Mouse (Mus musculus): ENCODE measurements around the gene Bag5. TPM values are rescaled to one million over a fixed set of nuclear protein-coding genes. Genes with fewer than 3 reads are reported as not detected.
A peak's percentile ranks its signal among the peaks of the same experiment; 100 is the strongest.

Bag5 gene
- polyA plus RNA-seq, 1 experiment from 2014 or later, result 45.7 TPM

GRCm38 (mm10) chr12:111671431-111671902 is 41.6 kb downstream of the Bag5 start:
- Histone ChIP-seq H3K4me2 (ENCODE audit: low read length) (peak overlapping the region; percentile 90), H3K4me1 (replicated peaks; ENCODE audit: insufficient read depth, low read length) (peaks cover 33% of the 10 kb centered on the region), H3K4me3 (replicated peaks; ENCODE audit: low read depth, low read length) (peak overlapping the region; percentile 46), H3K9ac (ENCODE audit: low read depth, low read length) (peak overlapping the region; percentile 52; the same call in 1 of the 2 replicates), H3K9me3 (replicated peaks; ENCODE audit: low read length) (no peaks in the 10 kb centered on the region), H3K36me3 (ENCODE audit: insufficient read depth, low read length) (no peaks in the 10 kb centered on the region), H3K27me3 (ENCODE audit: insufficient read depth, low read length) (peaks cover 17% of the 10 kb centered on the region), H3K27ac (0 out of 2 replicates have a peak overlapping the region, but pooled peaks have one; percentile 10)
- no peak for TF ChIP-seq CTCF (IDR thresholded peaks at IDR 0.05; ENCODE audit: low read depth)
- ATAC-seq (replicated peaks; ENCODE audit: low FRiP score, low read depth) (no peak), DNase-seq (ENCODE audit: low spot score) (peak; percentile 32)
- under 1% methylated on average over 34 of the region's 34 CpGs for WGBS

DNA sequence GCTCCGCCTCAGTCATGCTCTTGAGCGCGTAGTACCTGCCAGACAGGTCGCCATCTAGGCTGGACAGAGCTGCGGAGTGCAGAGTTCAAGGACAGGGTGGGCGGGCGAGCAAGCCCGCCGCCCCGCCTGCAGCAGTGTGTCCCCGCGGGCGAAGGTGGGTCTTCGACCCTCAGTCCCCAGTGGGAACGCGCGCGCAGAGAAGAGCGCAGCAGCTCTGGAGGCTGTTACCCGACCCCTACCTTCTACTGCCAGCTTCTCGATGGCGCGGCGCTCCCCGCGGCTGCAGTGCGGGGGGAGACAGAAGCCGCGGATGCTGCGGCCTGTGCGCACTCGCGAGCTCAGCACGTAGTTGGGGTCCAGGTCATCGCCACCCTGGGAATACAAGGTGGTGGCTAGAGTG is 42.1 kb downstream of the Bag5 start:
- Histone ChIP-seq H3K9ac (ENCODE audit: low read depth, low read length) (peak overlapping the region; percentile 52; the same call in 1 of the 2 replicates), H3K4me3 (replicated peaks; ENCODE audit: low read depth, low read length) (peak overlapping the region; percentile 46), H3K27me3 (ENCODE audit: insufficient read depth, low read length) (peaks cover 17% of the 10 kb centered on the region), H3K9me3 (replicated peaks; ENCODE audit: low read length) (no peaks in the 10 kb centered on the region), H3K4me1 (replicated peaks; ENCODE audit: insufficient read depth, low read length) (peaks cover 33% of the 10 kb centered on the region), H3K36me3 (ENCODE audit: insufficient read depth, low read length) (no peaks in the 10 kb centered on the region), H3K4me2 (ENCODE audit: low read length) (peak overlapping the region; percentile 90), H3K27ac (no peak overlapping the region)
- no peak for DNase-seq (ENCODE audit: low spot score)
- 0 out of 2 replicates have a peak, but pooled peaks have one; percentile 1 for ATAC-seq (replicated peaks; ENCODE audit: low FRiP score, low read depth)
- no peak for TF ChIP-seq CTCF (IDR thresholded peaks at IDR 0.05; ENCODE audit: low read depth)
- WGBS, result 2% methylated on average over 35 of the region's 35 CpGs

- H3K36me3 ChIP-seq (ENCODE audit: insufficient read depth, low read length), result no peaks in the 10 kb centered on the region
- H3K4me2 ChIP-seq (ENCODE audit: low read length), result peak overlapping the region; percentile 90
- TF ChIP-seq CTCF (IDR thresholded peaks at IDR 0.05; ENCODE audit: low read depth), result no peak
- H3K9ac ChIP-seq (ENCODE audit: low read depth, low read length), result no peak overlapping the region
- ATAC-seq (replicated peaks; ENCODE audit: low FRiP score, low read depth) (0 out of 2 replicates have a peak, but pooled peaks have one; percentile 14), DNase-seq (ENCODE audit: low spot score) (no peak)
- peaks cover 17% of the 10 kb centered on the region for H3K27me3 ChIP-seq (ENCODE audit: insufficient read depth, low read length)
- no peak overlapping the region for H3K27ac ChIP-seq
- 18% methylated on average over 29 of the region's 29 CpGs for WGBS
- no peaks in the 10 kb centered on the region for H3K9me3 ChIP-seq (replicated peaks; ENCODE audit: low read length)
- peaks cover 33% of the 10 kb centered on the region for H3K4me1 ChIP-seq (replicated peaks; ENCODE audit: insufficient read depth, low read length)
- H3K4me3 ChIP-seq (replicated peaks; ENCODE audit: low read depth, low read length), result peak overlapping the region; percentile 46
Measured at GRCm38 (mm10) chr12:111670371-111670971, 42.6 kb downstream of the Bag5 start.

DNA sequence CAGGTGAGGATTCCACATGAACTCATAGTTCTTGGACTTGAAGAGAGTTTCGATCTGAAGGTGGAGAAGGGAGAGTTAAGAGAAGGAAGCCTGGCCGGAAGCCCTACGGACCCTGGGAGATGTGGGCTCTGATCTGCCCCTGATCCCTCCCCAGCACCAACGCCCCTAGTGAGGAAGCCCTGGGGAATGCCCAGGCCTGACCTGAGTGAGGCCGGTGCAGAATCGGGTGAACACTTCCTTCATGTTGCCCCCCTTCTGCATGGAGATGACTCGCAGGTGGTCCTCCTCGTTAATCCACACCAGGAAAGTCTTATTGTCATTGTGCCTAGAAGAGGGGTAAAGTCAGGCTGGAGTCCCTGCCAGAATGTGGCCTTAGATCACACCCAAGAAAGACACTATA is 43.1 kb downstream of the Bag5 start:
- WGBS, result 70% methylated on average over 8 of the region's 8 CpGs
- Histone ChIP-seq H3K27ac (no peak overlapping the region), H3K4me3 (replicated peaks; ENCODE audit: low read depth, low read length) (no peak overlapping the region), H3K4me2 (ENCODE audit: low read length) (peak overlapping the region; percentile 90), H3K9me3 (replicated peaks; ENCODE audit: low read length) (no peaks in the 10 kb centered on the region), H3K27me3 (ENCODE audit: insufficient read depth, low read length) (peaks cover 17% of the 10 kb centered on the region), H3K36me3 (ENCODE audit: insufficient read depth, low read length) (no peaks in the 10 kb centered on the region), H3K4me1 (replicated peaks; ENCODE audit: insufficient read depth, low read length) (peaks cover 33% of the 10 kb centered on the region), H3K9ac (ENCODE audit: low read depth, low read length) (no peak overlapping the region)
- ATAC-seq (replicated peaks; ENCODE audit: low FRiP score, low read depth) (no peak), DNase-seq (ENCODE audit: low spot score) (no peak)
- no peak for TF ChIP-seq CTCF (IDR thresholded peaks at IDR 0.05; ENCODE audit: low read depth)

GRCm38 (mm10) chr12:111669000-111669788 is 43.9 kb downstream of the Bag5 start:
- Histone ChIP-seq H3K27ac (peak overlapping the region; percentile 90), H3K9ac (ENCODE audit: low read depth, low read length) (no peak overlapping the region), H3K9me3 (replicated peaks; ENCODE audit: low read length) (no peaks in the 10 kb centered on the region), H3K27me3 (ENCODE audit: insufficient read depth, low read length) (peaks cover 17% of the 10 kb centered on the region), H3K4me2 (ENCODE audit: low read length) (peak overlapping the region; percentile 38), H3K36me3 (ENCODE audit: insufficient read depth, low read length) (no peaks in the 10 kb centered on the region), H3K4me1 (replicated peaks; ENCODE audit: insufficient read depth, low read length) (peaks cover 33% of the 10 kb centered on the region), H3K4me3 (replicated peaks; ENCODE audit: low read depth, low read length) (0 out of 2 replicates have a peak overlapping the region, but pooled peaks have one; percentile 3)
- ATAC-seq (replicated peaks; ENCODE audit: low FRiP score, low read depth) (no peak), DNase-seq (ENCODE audit: low spot score) (peak; percentile 71)
- WGBS, result 54% methylated on average over 23 of the region's 23 CpGs
- TF ChIP-seq CTCF (IDR thresholded peaks at IDR 0.05; ENCODE audit: low read depth), result peak; percentile 4; the same call in 1 of the 2 replicates

DNA sequence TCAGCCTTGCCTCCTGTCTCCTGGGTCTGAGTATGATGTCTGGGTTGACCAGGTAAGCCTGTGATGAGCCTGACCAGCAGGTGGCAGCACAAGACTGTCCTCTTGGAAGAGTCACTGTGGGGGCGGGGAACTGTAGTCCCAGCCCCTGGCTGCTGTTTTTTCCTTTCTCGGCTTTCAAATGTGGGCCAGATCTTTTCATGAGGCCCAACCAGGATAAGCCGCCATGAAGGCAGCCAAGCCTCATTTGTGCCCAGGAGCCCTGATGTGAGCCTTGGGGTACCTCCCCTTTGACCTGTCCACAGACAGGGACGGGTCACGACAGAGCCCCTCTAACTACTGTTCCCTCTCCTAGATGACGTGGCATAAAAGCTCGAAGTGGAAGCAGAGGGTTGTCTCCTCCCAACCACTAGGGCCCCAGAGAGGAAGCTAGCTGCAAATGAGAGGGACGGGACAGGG is 44.6 kb downstream of the Bag5 start:
- Histone ChIP-seq H3K36me3 (ENCODE audit: insufficient read depth, low read length) (no peaks in the 10 kb centered on the region), H3K9me3 (replicated peaks; ENCODE audit: low read length) (no peaks in the 10 kb centered on the region), H3K4me3 (replicated peaks; ENCODE audit: low read depth, low read length) (0 out of 2 replicates have a peak overlapping the region, but pooled peaks have one; percentile 3), H3K27ac (peak overlapping the region; percentile 90), H3K4me1 (replicated peaks; ENCODE audit: insufficient read depth, low read length) (peaks cover 40% of the 10 kb centered on the region), H3K9ac (ENCODE audit: low read depth, low read length) (0 out of 2 replicates have a peak overlapping the region, but pooled peaks have one; percentile 36), H3K27me3 (ENCODE audit: insufficient read depth, low read length) (peaks cover 11% of the 10 kb centered on the region; the same call in 1 of the 2 replicates), H3K4me2 (ENCODE audit: low read length) (peak overlapping the region; percentile 38)
- peak; percentile 50 for ATAC-seq (replicated peaks; ENCODE audit: low FRiP score, low read depth)
- peak; percentile 98 for TF ChIP-seq CTCF (IDR thresholded peaks at IDR 0.05; ENCODE audit: low read depth)
- WGBS, result 0% methylated on average over 8 of the region's 8 CpGs
- peak; percentile 99 for DNase-seq (ENCODE audit: low spot score)

Data from kidney, postnatal 0 days (tissue).